Mouse (Mus musculus) ZHBTc4 (cell line): ENCODE data around the gene Cux2.

Experiments used
- DNase-seq: peaks from one replicate; pipeline ENCODE4 v3.0.0-alpha.2; 2011; ENCODE audit warnings: low read depth, low spot score

The Cux2 gene

DNA sequence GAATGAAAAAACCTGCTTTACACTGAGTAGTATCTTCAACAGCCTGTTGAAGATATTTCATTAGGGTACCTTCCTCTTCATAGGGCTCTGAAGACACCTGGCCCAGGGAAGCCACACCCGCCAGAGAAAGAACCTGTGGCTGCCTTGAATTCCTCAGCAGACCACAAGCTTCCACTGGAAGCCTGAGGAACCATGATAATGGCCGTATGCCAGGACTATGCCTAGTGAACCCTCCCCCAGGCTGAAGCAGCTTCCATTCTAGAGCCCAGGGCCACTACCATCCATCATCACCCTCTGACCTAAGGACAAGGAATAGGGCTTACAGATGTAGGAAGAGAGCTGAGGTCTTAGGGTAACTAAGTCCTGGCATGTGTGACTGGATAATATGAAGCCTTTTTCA, 229.7 kb downstream of the Cux2 start:
- DNase-seq: no peak

DNA sequence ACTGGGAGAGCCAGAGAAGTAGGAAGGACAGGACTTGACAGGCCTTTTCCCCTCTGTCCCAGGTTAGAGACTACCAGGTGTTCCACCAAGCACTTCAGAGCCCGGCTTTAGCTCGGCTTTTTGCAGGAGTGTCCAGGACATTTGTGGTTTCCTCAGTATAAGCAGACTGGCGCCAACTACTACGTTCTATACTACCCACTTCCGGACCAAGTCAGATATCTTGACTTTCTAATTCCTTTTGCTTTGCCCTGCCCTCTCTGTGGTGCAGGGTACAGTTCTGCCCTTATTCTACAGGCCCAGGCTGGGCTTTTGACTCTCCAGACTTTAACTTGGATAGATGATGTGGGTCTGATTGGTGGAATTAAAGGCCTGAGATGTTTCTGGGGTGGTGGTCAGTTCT, 230.3 kb downstream of the Cux2 start:
- no peak for DNase-seq

GRCm38 (mm10) chr5:121818862-121819261, 231.0 kb downstream of the Cux2 start:
- no peak for DNase-seq

GRCm38 (mm10) chr5:121818401-121818800, 231.5 kb downstream of the Cux2 start:
- no peak for DNase-seq

DNA sequence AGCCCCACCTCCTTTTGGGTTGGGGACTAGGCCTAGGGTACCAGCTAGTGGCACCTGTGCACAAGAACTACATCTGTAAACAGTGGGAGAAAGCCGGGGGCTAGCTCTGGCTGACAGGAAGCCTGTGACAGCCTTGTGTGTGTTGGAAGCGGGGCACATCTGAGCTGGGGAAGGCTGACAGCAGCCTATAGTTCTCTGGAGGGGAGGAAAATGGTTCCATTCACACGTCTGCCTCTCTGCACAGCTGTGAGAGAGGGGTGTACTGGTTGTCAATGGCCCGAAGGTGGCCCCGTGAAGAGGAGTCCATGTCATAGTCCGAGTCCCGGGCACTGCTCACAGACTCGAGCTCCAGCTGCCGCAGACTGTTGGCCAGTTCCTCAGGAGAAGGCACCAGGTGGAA, 232.4 kb downstream of the Cux2 start:
- no peak for DNase-seq

DNA sequence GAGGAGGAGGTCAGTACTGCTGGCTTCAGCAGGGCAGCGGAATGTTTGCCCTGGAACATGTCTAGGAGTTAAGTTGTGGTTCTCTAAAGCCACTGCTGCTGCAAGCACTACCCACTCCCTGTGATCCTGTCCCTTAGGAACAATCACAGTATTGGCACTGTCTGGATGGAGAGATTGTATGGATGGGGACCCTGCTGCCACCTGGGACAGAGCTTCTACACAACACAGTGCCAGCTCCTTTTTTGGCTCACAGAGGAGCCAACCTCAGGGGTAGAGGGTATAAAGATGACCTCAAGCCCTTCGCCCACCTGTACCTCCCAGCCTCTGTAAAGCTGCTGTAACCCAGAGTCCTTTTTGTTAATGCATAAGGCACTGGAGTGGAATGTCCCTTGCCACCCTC, 233.3 kb downstream of the Cux2 start:
- DNase-seq: no peak

DNA sequence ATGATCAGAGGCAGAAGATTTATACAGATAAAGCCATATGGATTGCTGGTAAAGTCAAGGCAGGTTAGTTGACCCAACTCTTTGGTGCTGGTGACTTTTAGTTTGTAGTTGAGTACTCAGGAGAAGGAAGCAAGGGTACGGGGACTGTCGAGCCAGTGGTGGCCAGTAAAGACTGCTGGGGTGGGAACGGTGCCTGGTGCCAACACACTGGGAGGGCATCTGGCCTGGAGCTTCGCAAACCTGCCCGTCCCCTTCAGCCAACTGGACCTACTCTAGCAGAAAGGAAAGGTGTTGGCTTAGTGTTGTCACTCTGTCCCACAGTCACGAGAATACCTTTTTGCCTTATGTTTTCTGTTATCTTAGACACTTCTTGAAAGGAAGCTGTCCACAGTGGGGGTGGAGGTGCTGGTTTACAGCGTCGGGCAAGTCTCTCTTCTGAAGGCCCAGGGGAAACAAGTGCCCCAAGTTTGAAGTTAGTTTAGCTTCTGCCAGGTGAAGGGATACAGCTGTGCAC, 234.0 kb downstream of the Cux2 start:
- DNase-seq: no peak

DNA sequence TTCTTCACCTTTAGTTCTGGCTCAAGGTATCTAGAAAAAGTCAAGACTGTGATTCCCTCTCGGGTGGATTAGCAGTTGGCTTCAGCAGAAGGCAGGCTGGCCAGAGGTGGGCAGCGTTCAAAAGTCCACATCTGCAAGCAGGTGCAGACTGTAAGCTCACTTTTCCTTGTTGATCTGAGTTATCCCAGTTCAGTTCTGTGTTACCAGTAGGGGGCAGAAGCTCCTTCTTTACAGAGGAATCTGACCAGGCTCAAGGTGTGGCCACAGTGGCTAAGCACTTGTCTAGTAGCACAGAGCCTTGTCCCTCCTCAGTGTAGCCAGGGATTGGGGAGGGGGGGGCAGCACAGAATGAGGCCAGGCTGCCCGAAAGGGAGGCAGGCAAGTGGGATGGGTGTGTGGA, 234.8 kb downstream of the Cux2 start:
- peak; percentile 84 for DNase-seq

GRCm38 (mm10) chr5:121813744-121814143, 236.2 kb downstream of the Cux2 start:
- DNase-seq: no peak

GRCm38 (mm10) chr5:121812526-121813243, 237.2 kb downstream of the Cux2 start:
- DNase-seq: no peak

DNA sequence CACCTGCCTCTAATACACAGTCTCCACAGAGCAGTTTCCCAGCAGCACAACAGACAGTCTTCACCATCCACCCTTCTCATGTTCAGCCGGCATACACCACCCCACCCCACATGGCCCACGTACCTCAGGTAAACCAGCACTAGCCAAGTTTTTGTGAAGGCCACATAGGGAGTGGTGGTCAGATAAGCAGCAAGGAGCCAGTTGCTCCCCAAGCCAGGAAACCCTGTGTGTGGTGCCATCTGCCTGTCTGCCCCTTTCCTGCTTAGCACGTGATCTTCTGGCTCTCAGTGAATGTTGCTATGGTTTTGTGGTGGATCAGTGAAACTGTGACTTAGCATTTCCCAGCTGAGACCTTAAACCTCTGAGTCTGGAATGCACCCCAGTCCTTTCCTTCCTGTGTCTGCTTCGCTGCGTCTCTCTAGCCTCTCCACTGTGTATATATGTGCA, 238.4 kb downstream of the Cux2 start:
- no peak for DNase-seq

- DNase-seq: no peak
Measured at GRCm38 (mm10) chr5:121810331-121811151, 239.4 kb downstream of the Cux2 start.

- no peak for DNase-seq
Measured at GRCm38 (mm10) chr5:121809667-121810224, 240.2 kb downstream of the Cux2 start.

DNA sequence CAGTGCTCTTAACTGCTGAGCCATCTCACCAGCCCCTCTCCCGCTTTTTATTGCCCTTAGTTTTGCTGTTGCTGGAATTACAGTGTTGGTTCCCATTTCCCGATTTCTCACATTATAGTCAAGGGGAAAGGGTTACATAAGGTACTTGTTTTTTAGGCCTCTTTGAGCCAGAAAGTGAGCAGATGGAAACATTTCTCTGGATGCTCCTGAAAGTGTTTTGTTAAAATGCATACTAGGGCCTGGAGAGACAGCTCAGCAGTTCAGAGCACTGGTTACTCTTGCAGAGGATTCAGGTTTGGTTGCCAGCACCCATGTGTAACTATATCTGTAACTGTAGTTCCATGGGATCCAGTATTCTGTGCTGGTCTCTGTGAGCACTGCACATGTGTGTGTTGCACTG, 241.7 kb downstream of the Cux2 start:
- DNase-seq: no peak

DNA sequence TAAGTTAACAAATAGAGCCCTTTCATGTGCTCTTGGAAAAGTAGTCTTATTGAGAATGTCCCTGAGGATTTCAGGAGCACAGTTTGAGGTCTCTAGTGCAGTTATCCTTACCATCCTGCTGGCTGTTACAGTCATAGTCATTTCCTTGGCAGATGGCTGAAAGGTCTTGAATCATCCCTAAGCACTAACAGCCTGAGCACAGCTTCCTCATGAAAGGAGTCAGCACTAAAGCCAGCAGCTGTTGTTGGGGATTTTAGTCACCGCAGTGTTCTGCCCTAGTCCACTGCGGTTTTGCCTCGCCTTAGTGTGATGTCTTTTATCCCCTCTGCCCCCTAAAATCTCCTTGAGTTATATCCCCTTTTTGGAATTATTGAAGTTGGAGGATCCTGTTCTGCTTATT, 242.7 kb downstream of the Cux2 start:
- DNase-seq: no peak
